Mouse (Mus musculus) myocyte (in vitro differentiated cells): ENCODE data around the gene Klhl3. TPM values are rescaled to one million over a fixed set of nuclear protein-coding genes. Genes with fewer than 3 reads are reported as not detected.

Experiments used
- H3K27me3 ChIP-seq: one replicate; pipeline ENCODE4 v1.6.1; 2011; ENCODE audit not compliant: control insufficient read depth, insufficient read depth, insufficient read length
- H3K36me3 ChIP-seq: one replicate; pipeline ENCODE4 v1.6.1; 2011; ENCODE audit not compliant: control insufficient read depth, insufficient read depth
- H3K4me2 ChIP-seq: one replicate; pipeline ENCODE4 v1.6.1; 2011; ENCODE audit warnings: low read depth, control low read depth
- H3K4me3 ChIP-seq: one replicate; pipeline ENCODE4 v1.5.1; 2011; ENCODE audit warnings: mild to moderate bottlenecking, control low read depth, moderate library complexity
- H3K79me2 ChIP-seq: one replicate; pipeline ENCODE4 v1.6.1; 2011; ENCODE audit not compliant: control insufficient read depth, insufficient read depth
- H3ac ChIP-seq: one replicate; pipeline ENCODE4 v1.6.1; 2011; ENCODE audit not compliant: control insufficient read depth, insufficient read length
- CEBPB ChIP-seq: IDR thresholded peaks from 2 replicates; pipeline ENCODE4 v1.6.1; 2011; ENCODE audit warnings: mild to moderate bottlenecking, moderate library complexity; ENCODE audit not compliant: poor library complexity, insufficient read depth, severe bottlenecking
- E2F4 ChIP-seq: IDR thresholded peaks from one replicate; pipeline ENCODE4 v1.6.1; 2011; ENCODE audit warnings: mild to moderate bottlenecking, control low read depth, moderate library complexity; ENCODE audit not compliant: insufficient read depth
- MAX ChIP-seq: IDR thresholded peaks from one replicate; pipeline ENCODE4 v1.6.1; 2011; ENCODE audit warnings: low read depth, mild to moderate bottlenecking, control low read depth
- MYOD1 ChIP-seq, 3 experiments: IDR thresholded peaks; one replicate each; pipeline ENCODE4 v1.6.1; 2011; ENCODE audit warnings: control low read depth in 2 of 3, low read depth in 2 of 3, mild to moderate bottlenecking in 2 of 3, moderate library complexity in 1 of 3; ENCODE audit not compliant: insufficient read length in 2 of 3, control insufficient read depth in 1 of 3
- MYOG ChIP-seq, 3 experiments: IDR thresholded peaks; one replicate each; pipeline ENCODE4 v1.6.1; 2011; ENCODE audit warnings: control low read depth in 2 of 3, low read depth in 2 of 3, mild to moderate bottlenecking in 2 of 3; ENCODE audit not compliant: insufficient read length in 2 of 3, control insufficient read depth in 1 of 3, insufficient read depth in 1 of 3
- POLR2A ChIP-seq: IDR thresholded peaks from one replicate; pipeline ENCODE4 v1.6.1; 2011; ENCODE audit warnings: low read depth, mild to moderate bottlenecking, control low read depth, moderate library complexity; ENCODE audit not compliant: insufficient read length
- POLR2AphosphoS2 ChIP-seq: IDR thresholded peaks from one replicate; pipeline ENCODE4 v1.6.1; 2011; ENCODE audit warnings: low read depth, control low read depth; ENCODE audit not compliant: insufficient read length
- REST ChIP-seq: IDR thresholded peaks from one replicate; pipeline ENCODE4 v1.6.1; 2011; ENCODE audit warnings: mild to moderate bottlenecking, control low read depth, moderate library complexity; ENCODE audit not compliant: insufficient read depth, insufficient read length
- SRF ChIP-seq: IDR thresholded peaks from one replicate; pipeline ENCODE4 v1.6.1; 2011; ENCODE audit warnings: low read depth; ENCODE audit not compliant: control insufficient read depth, insufficient read length
- TCF12 ChIP-seq: IDR thresholded peaks from one replicate; pipeline ENCODE4 v1.6.1; 2011; ENCODE audit warnings: mild to moderate bottlenecking, control low read depth; ENCODE audit not compliant: poor library complexity, insufficient read depth, severe bottlenecking
- TCF3 ChIP-seq: IDR thresholded peaks from one replicate; pipeline ENCODE4 v1.6.1; 2011; ENCODE audit warnings: low read depth, control low read depth; ENCODE audit not compliant: insufficient read length
- USF1 ChIP-seq: IDR thresholded peaks from one replicate; pipeline ENCODE4 v1.6.1; 2011; ENCODE audit warnings: low read depth, mild to moderate bottlenecking, control low read depth, moderate library complexity
- polyA plus RNA-seq: library from polyadenylated mRNA; unstranded; fragments of >200 nt; fragmentation: generic; extraction: Trizol; gene quantifications from one replicate; pipeline ENCODE4 v1.2.1, GENCODE M21; 2012; ENCODE audit warnings: missing spikeins

Klhl3 gene
- polyA plus RNA-seq, 1 experiment, result 0.01 TPM

- H3K4me3 ChIP-seq, result no peak overlapping the region
- H3ac ChIP-seq, result no peak overlapping the region
- no peaks in the 10 kb centered on the region for H3K79me2 ChIP-seq
- peaks cover 1% of the 10 kb centered on the region for H3K27me3 ChIP-seq
- H3K36me3 ChIP-seq, result no peaks in the 10 kb centered on the region
- TF ChIP-seq MAX (no peak), REST (no peak), MYOD1 (IDR thresholded peaks at IDR 0.05; ENCODE audit: control insufficient read depth in 1 of 3, insufficient read length in 2 of 3, low read depth in 2 of 3) (no peak), E2F4 (no peak)
- H3K4me2 ChIP-seq, result no peak overlapping the region
These were observed 44.8 kb downstream of the Klhl3 start for GRCm38 (mm10) chr13:58068421-58069209.

DNA sequence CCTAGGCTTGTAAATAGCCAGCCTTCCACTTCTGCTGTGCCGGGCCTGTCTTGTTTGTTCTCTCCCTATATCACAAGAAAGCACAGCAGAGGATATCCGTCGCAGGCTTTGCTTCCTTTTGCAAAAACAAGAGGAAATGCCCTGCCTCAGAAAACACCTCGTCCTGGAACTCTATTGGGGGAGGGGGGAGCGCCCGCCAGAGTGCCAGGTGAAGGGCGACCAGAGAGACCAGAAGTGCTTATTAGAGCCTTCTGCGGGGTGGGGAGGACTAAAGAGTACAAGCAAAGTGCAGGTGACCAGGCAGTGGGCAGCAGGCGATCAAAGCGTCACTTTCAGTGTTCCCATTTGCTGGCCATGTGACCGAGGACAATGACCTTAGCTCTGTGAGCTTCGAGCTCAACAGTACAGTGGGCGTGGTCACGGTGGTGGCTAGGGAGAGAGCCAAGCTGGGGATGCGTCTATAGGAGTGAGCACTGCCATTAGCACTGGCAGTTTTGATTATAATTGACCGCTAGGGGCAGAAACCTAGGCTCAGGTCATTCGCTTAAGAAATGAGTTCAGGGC lies 45.8 kb downstream of the Klhl3 start:
- TF ChIP-seq USF1 (no peak), CEBPB (no peak), POLR2AphosphoS2 (no peak), REST (no peak), MYOG (IDR thresholded peaks at IDR 0.05; ENCODE audit: control insufficient read depth in 1 of 3, insufficient read depth in 1 of 3, insufficient read length in 2 of 3, low read depth in 2 of 3) (no peak), TCF12 (no peak)
- Histone ChIP-seq H3K27me3 (no peaks in the 10 kb centered on the region), H3K4me2 (no peak overlapping the region), H3ac (no peak overlapping the region), H3K36me3 (no peaks in the 10 kb centered on the region), H3K4me3 (no peak overlapping the region), H3K79me2 (no peaks in the 10 kb centered on the region)

GRCm38 (mm10) chr13:58066496-58067389 lies 46.6 kb downstream of the Klhl3 start:
- H3K79me2 ChIP-seq, result no peaks in the 10 kb centered on the region
- H3K27me3 ChIP-seq, result no peaks in the 10 kb centered on the region
- no peak overlapping the region for H3K4me2 ChIP-seq
- no peak for TF ChIP-seq POLR2AphosphoS2
- TF ChIP-seq CEBPB, result no peak
- no peak for TF ChIP-seq TCF3
- TF ChIP-seq MYOD1 (IDR thresholded peaks at IDR 0.05; ENCODE audit: control insufficient read depth in 1 of 3, insufficient read length in 2 of 3, low read depth in 2 of 3), result no peak
- no peak for TF ChIP-seq REST
- H3ac ChIP-seq, result no peak overlapping the region
- no peaks in the 10 kb centered on the region for H3K36me3 ChIP-seq
- no peak overlapping the region for H3K4me3 ChIP-seq

GRCm38 (mm10) chr13:58066081-58066495 lies 47.3 kb downstream of the Klhl3 start:
- Histone ChIP-seq H3K4me2 (no peak overlapping the region), H3ac (no peak overlapping the region), H3K4me3 (no peak overlapping the region), H3K36me3 (no peaks in the 10 kb centered on the region), H3K79me2 (no peaks in the 10 kb centered on the region), H3K27me3 (no peaks in the 10 kb centered on the region)
- TF ChIP-seq MAX (no peak), POLR2A (no peak), MYOG (IDR thresholded peaks at IDR 0.05; ENCODE audit: control insufficient read depth in 1 of 3, insufficient read depth in 1 of 3, insufficient read length in 2 of 3, low read depth in 2 of 3) (no peak), CEBPB (no peak), REST (no peak), SRF (no peak), TCF3 (no peak), MYOD1 (IDR thresholded peaks at IDR 0.05; ENCODE audit: control insufficient read depth in 1 of 3, insufficient read length in 2 of 3, low read depth in 2 of 3) (no peak), TCF12 (no peak)

- H3K36me3 ChIP-seq, result no peaks in the 10 kb centered on the region
- TF ChIP-seq TCF12, result no peak
- no peak for TF ChIP-seq MAX
- no peak for TF ChIP-seq TCF3
- no peak for TF ChIP-seq CEBPB
- no peak for TF ChIP-seq POLR2A
- no peak for TF ChIP-seq E2F4
- TF ChIP-seq MYOD1 (IDR thresholded peaks at IDR 0.05; ENCODE audit: control insufficient read depth in 1 of 3, insufficient read length in 2 of 3, low read depth in 2 of 3), result no peak
- no peak for TF ChIP-seq SRF
- no peak for TF ChIP-seq REST
- no peak for TF ChIP-seq POLR2AphosphoS2
- no peak overlapping the region for H3K4me2 ChIP-seq
- no peaks in the 10 kb centered on the region for H3K79me2 ChIP-seq
- H3K4me3 ChIP-seq, result no peak overlapping the region
- H3ac ChIP-seq, result no peak overlapping the region
- no peaks in the 10 kb centered on the region for H3K27me3 ChIP-seq
These were observed 48.1 kb downstream of the Klhl3 start for GRCm38 (mm10) chr13:58065316-58065715.
